Mouse (Mus musculus) lung, embryonic 15.5 days (tissue): ENCODE results near the gene Cacna1c. TPM values are rescaled to one million over a fixed set of nuclear protein-coding genes. Genes with fewer than 3 reads are reported as not detected.
A peak's percentile ranks its signal among the peaks of the same experiment; 100 is the strongest.

Experiments
- ATAC-seq: fragments of 200-750 bp; cut with Nextera tagmentation; 2 replicates; pipeline ENCODE4 v1.8.0; 2017; ENCODE audit warnings: moderate number of reproducible peaks, borderline replicate concordance; ENCODE audit not compliant: low FRiP score, low TSS enrichment; ENCODE audit errors: extremely low read depth
- H3K27ac ChIP-seq: fragments of 300-500 bp; sonication (generic); 2 replicates; pipeline ENCODE4 v1.5.1; 2015; ENCODE audit warnings: moderate library complexity, mild to moderate bottlenecking, inconsistent platforms
- H3K27me3 ChIP-seq: fragments of 300-500 bp; sonication (generic); 2 replicates; pipeline ENCODE4 v1.6.1; 2015; ENCODE audit warnings: inconsistent platforms
- H3K36me3 ChIP-seq: fragments of 300-500 bp; sonication (generic); 2 replicates; pipeline ENCODE4 v1.6.1; 2015; ENCODE audit warnings: inconsistent platforms
- H3K4me1 ChIP-seq: fragments of 300-500 bp; sonication (generic); 2 replicates; pipeline ENCODE4 v1.6.1; 2015; ENCODE audit warnings: inconsistent platforms
- H3K4me2 ChIP-seq: fragments of 300-500 bp; sonication (generic); 2 replicates; pipeline ENCODE4 v1.6.1; 2015; ENCODE audit warnings: inconsistent platforms, mild to moderate bottlenecking, moderate library complexity
- H3K4me3 ChIP-seq: fragments of 300-500 bp; sonication (generic); 2 replicates; pipeline ENCODE4 v1.5.1; 2015; ENCODE audit warnings: mild to moderate bottlenecking, inconsistent platforms
- H3K9ac ChIP-seq: fragments of 300-500 bp; sonication (generic); 2 replicates; pipeline ENCODE4 v1.6.1; 2015; ENCODE audit warnings: inconsistent platforms
- H3K9me3 ChIP-seq: fragments of 300-500 bp; sonication (generic); 2 replicates; pipeline ENCODE4 v1.6.1; 2016; ENCODE audit warnings: inconsistent platforms
- WGBS: fragments of 180-500 bp; shearing (Covaris S2); methylation state at CpG from one replicate; pipeline ENCODE4 v1.1.7; 2015; 5-methylcytosine and 5-hydroxymethylcytosine counted together
- polyA plus RNA-seq: library from polyadenylated mRNA; unstranded; fragments of >200 nt; fragmentation: Nextera tagmentation; extraction: Ambion mirVana; gene quantifications from 2 replicates; pipeline ENCODE4 v1.2.1, GENCODE M21; 2015

The Cacna1c gene
- polyA plus RNA-seq, 1 experiment from 2014 or later, result 8.4 TPM

- Histone ChIP-seq H3K27me3 (no peaks in the 10 kb centered on the region), H3K4me1 (peaks cover 33% of the 10 kb centered on the region), H3K9ac (no peak overlapping the region), H3K27ac (no peak overlapping the region), H3K36me3 (no peaks in the 10 kb centered on the region), H3K9me3 (no peaks in the 10 kb centered on the region), H3K4me3 (no peak overlapping the region), H3K4me2 (no peak overlapping the region)
- ATAC-seq, result no peak
- 91% methylated on average over 2 of the region's 2 CpGs for WGBS
Measured at GRCm38 (mm10) chr6:118832616-118833015, 363.6 kb downstream of the Cacna1c start.

DNA sequence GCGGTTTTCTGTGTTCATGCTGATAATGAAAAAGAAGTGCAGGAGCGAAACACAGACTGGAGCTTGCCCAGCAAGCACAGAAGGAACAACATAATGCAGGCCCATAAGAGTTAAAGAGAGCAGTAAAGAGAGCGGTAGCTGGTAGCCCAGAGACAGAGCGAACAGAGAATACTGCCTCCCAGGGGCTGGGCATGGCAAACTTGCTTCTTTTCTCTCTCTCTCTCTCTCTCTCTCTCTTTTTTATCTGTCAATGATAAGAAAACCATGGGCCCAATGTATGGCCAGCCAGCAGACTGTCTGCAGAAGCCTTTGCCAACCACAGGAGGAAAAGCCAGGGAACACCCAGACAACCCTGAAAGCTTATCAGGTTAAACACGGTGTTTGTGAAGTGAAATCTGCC is 365.4 kb downstream of the Cacna1c start:
- H3K9me3 ChIP-seq, result no peaks in the 10 kb centered on the region
- peaks cover 34% of the 10 kb centered on the region for H3K4me1 ChIP-seq
- H3K4me3 ChIP-seq, result no peak overlapping the region
- no peak overlapping the region for H3K9ac ChIP-seq
- no peak overlapping the region for H3K27ac ChIP-seq
- H3K36me3 ChIP-seq, result no peaks in the 10 kb centered on the region
- no peak overlapping the region for H3K4me2 ChIP-seq
- WGBS, result 82% methylated on average over 5 of the region's 5 CpGs
- H3K27me3 ChIP-seq, result no peaks in the 10 kb centered on the region
- ATAC-seq, result no peak

GRCm38 (mm10) chr6:118828187-118828586 is 368.0 kb downstream of the Cacna1c start:
- H3K9me3 ChIP-seq, result no peaks in the 10 kb centered on the region
- no peaks in the 10 kb centered on the region for H3K27me3 ChIP-seq
- no peak overlapping the region for H3K4me3 ChIP-seq
- H3K36me3 ChIP-seq, result no peaks in the 10 kb centered on the region
- H3K4me2 ChIP-seq, result no peak overlapping the region
- no peak for ATAC-seq
- H3K4me1 ChIP-seq, result peaks cover 25% of the 10 kb centered on the region
- WGBS, result 67% methylated on average over 4 of the region's 4 CpGs
- no peak overlapping the region for H3K9ac ChIP-seq
- no peak overlapping the region for H3K27ac ChIP-seq

DNA sequence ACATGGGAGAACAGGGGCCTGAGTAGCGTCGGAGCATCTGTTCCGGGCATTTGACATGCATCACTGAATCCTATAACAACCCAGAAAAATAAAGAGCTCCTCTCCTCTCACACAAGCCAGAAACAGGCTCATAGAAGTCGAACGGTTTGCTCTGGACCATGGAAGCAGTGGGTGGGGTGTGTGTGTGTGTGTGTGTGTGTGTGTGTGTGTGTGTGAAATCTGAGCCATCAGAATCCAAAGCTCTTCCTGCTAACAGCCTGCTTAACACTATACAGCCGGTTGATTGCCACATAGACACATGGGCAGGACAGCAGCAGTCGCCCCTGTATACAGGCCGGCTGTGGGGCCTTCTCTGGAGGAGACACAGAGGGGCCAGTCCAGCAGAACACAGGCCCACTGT is 368.7 kb downstream of the Cacna1c start:
- Histone ChIP-seq H3K9ac (no peak overlapping the region), H3K4me1 (peaks cover 25% of the 10 kb centered on the region), H3K27ac (no peak overlapping the region), H3K36me3 (no peaks in the 10 kb centered on the region), H3K27me3 (no peaks in the 10 kb centered on the region), H3K4me2 (no peak overlapping the region), H3K4me3 (no peak overlapping the region), H3K9me3 (no peaks in the 10 kb centered on the region)
- ATAC-seq, result no peak
- 74% methylated on average over 8 of the region's 8 CpGs for WGBS

DNA sequence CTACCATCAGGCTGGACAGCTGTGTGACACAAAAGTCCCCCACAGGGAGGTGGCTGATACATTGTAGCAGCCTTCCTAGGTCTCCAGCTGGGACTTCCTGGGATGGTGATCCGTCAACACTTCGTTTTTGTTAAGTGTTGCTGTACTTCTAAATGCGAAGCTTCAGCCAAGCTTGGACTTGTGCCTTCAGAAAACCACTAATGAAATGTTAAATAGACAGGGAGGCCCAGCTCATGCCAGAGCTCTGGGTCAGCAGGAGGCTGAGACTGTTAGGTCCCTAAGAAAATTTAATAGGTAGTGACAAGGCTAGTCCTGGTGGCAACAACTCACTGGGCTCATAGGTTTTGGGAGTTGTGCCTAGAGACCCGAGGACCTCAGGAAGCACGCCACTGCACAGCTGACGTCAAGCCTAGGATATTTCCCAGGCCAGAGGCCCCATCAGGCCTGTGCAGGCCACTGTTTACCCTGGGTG is 370.8 kb downstream of the Cacna1c start:
- Histone ChIP-seq H3K36me3 (no peaks in the 10 kb centered on the region), H3K4me3 (no peak overlapping the region), H3K9ac (no peak overlapping the region), H3K4me2 (no peak overlapping the region), H3K27me3 (no peaks in the 10 kb centered on the region), H3K4me1 (peaks cover 40% of the 10 kb centered on the region), H3K27ac (peak overlapping the region; percentile 69), H3K9me3 (no peaks in the 10 kb centered on the region)
- ATAC-seq, result peak; percentile 89; the same call in 1 of the 2 replicates
- 29% methylated on average over 6 of the region's 6 CpGs for WGBS

GRCm38 (mm10) chr6:118821536-118821935 is 374.7 kb downstream of the Cacna1c start:
- no peak overlapping the region for H3K9ac ChIP-seq
- WGBS, result 70% methylated on average over 5 of the region's 5 CpGs
- no peaks in the 10 kb centered on the region for H3K9me3 ChIP-seq
- ATAC-seq, result no peak
- H3K27me3 ChIP-seq, result no peaks in the 10 kb centered on the region
- H3K4me3 ChIP-seq, result no peak overlapping the region
- H3K27ac ChIP-seq, result 0 out of 2 replicates have a peak overlapping the region, but pooled peaks have one; percentile 0
- H3K4me2 ChIP-seq, result no peak overlapping the region
- no peaks in the 10 kb centered on the region for H3K36me3 ChIP-seq
- peaks cover 56% of the 10 kb centered on the region for H3K4me1 ChIP-seq

DNA sequence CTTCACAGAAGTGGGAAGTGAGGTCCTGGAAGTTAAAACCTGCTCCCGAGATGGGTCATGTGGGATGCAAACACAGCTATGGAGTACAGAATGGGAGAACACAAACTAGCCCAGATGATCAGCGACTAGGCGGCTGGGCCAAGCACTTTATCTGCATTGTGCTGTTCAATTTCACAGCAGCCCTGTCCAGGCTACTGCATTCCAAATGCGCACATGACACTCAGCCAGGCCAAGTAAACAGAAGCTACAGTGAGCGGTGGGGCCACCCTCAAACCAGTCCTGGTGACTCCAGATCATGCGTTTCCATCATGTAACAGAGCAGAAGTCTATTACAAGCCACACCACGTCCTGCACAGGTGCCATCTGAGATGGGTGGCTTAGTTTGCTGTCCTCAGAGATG is 376.6 kb downstream of the Cacna1c start:
- Histone ChIP-seq H3K9ac (no peak overlapping the region), H3K4me2 (no peak overlapping the region), H3K36me3 (no peaks in the 10 kb centered on the region), H3K9me3 (no peaks in the 10 kb centered on the region), H3K27me3 (no peaks in the 10 kb centered on the region), H3K4me3 (no peak overlapping the region), H3K27ac (no peak overlapping the region), H3K4me1 (peaks cover 39% of the 10 kb centered on the region)
- no peak for ATAC-seq
- WGBS, result 40% methylated on average over 7 of the region's 7 CpGs

- H3K4me3 ChIP-seq, result no peak overlapping the region
- peak; percentile 77; the same call in 1 of the 2 replicates for ATAC-seq
Measured at GRCm38 (mm10) chr6:118817928-118818503, 378.2 kb downstream of the Cacna1c start.

GRCm38 (mm10) chr6:118816253-118816652 is 380.0 kb downstream of the Cacna1c start:
- no peaks in the 10 kb centered on the region for H3K36me3 ChIP-seq
- H3K9ac ChIP-seq, result no peak overlapping the region
- peaks cover 31% of the 10 kb centered on the region for H3K4me1 ChIP-seq
- WGBS, result 88% methylated on average over 6 of the region's 6 CpGs
- no peak for ATAC-seq
- H3K9me3 ChIP-seq, result no peaks in the 10 kb centered on the region
- no peaks in the 10 kb centered on the region for H3K27me3 ChIP-seq
- no peak overlapping the region for H3K4me3 ChIP-seq
- no peak overlapping the region for H3K27ac ChIP-seq
- no peak overlapping the region for H3K4me2 ChIP-seq

More at GRCm38 (mm10) chr6:118817928-118818503, 378.2 kb downstream of the Cacna1c start:
- 33% methylated on average over 5 of the region's 5 CpGs for WGBS
- H3K9ac ChIP-seq, result no peak overlapping the region
- no peaks in the 10 kb centered on the region for H3K9me3 ChIP-seq
- H3K27ac ChIP-seq, result 0 out of 2 replicates have a peak overlapping the region, but pooled peaks have one; percentile 13
- H3K27me3 ChIP-seq, result no peaks in the 10 kb centered on the region
- no peaks in the 10 kb centered on the region for H3K36me3 ChIP-seq
- no peak overlapping the region for H3K4me2 ChIP-seq
- peaks cover 37% of the 10 kb centered on the region for H3K4me1 ChIP-seq

DNA sequence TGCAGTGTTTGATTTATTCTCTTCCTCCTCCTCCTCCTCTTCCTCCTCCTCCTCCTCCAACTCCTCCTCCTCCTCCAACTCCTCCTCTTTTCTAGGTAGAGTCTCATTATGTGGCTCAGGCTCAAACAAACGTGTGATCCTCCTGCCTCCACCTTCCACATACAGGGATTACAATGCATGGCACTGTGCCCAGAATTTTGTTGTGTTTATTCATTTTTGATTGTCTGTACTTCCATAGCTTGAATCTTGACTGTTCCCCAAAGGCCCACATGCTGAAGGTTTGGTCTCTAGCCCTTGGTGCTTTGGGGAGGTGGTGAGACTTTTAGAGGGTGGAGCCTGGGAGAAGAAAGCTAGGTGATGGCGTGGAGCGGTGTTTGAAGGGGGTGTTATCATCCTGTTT is 383.7 kb downstream of the Cacna1c start:
- H3K36me3 ChIP-seq, result no peaks in the 10 kb centered on the region
- no peak overlapping the region for H3K9ac ChIP-seq
- no peak overlapping the region for H3K27ac ChIP-seq
- no peak overlapping the region for H3K4me3 ChIP-seq
- no peaks in the 10 kb centered on the region for H3K27me3 ChIP-seq
- no peak for ATAC-seq
- 0 out of 2 replicates have a peak, but pooled peaks cover 2% of the 10 kb centered on the region for H3K4me1 ChIP-seq
- 64% methylated on average over 3 of the region's 3 CpGs for WGBS
- H3K4me2 ChIP-seq, result no peak overlapping the region
- no peaks in the 10 kb centered on the region for H3K9me3 ChIP-seq

DNA sequence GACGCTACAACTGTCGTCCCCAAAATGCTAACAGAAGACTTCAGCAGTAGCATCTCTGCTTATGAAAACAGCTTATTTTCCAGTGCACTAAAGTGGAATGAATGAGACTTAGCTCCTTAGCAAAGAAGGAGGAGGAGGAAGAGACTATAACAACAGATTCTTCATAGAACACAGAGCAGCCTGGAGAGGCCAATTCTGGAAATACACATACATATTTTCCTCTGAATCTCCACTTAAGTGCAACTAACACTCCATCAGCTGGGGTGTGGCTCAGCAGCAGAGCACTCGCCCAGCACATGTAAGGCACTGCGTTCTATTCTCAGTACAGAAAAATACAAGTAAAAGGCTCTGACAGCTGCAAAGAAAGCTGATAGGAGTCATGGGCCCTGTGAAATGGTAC is 384.2 kb downstream of the Cacna1c start:
- Histone ChIP-seq H3K27me3 (no peaks in the 10 kb centered on the region), H3K27ac (no peak overlapping the region), H3K4me1 (0 out of 2 replicates have a peak, but pooled peaks cover 2% of the 10 kb centered on the region), H3K4me2 (no peak overlapping the region), H3K4me3 (no peak overlapping the region), H3K9me3 (no peaks in the 10 kb centered on the region), H3K36me3 (no peaks in the 10 kb centered on the region), H3K9ac (no peak overlapping the region)
- WGBS, result 78% methylated on average over 4 of the region's 4 CpGs
- no peak for ATAC-seq

GRCm38 (mm10) chr6:118810834-118811233 is 385.4 kb downstream of the Cacna1c start:
- no peaks in the 10 kb centered on the region for H3K36me3 ChIP-seq
- no peaks in the 10 kb centered on the region for H3K9me3 ChIP-seq
- H3K4me1 ChIP-seq, result 0 out of 2 replicates have a peak, but pooled peaks cover 2% of the 10 kb centered on the region
- 50% methylated on average over 1 of the region's 1 CpGs for WGBS
- ATAC-seq, result no peak
- H3K27me3 ChIP-seq, result no peaks in the 10 kb centered on the region
- no peak overlapping the region for H3K4me2 ChIP-seq
- no peak overlapping the region for H3K27ac ChIP-seq
- no peak overlapping the region for H3K4me3 ChIP-seq
- H3K9ac ChIP-seq, result no peak overlapping the region
